Mouse (Mus musculus) stomach, embryonic 15.5 days (tissue): ENCODE measurements around the gene E2f3. TPM values are rescaled to one million over a fixed set of nuclear protein-coding genes. Genes with fewer than 3 reads are reported as not detected.

Experiments
- ATAC-seq: fragments of 200-750 bp; cut with Nextera tagmentation; 2 replicates; pipeline ENCODE4 v1.8.0; 2017; ENCODE audit warnings: low read depth, moderate number of reproducible peaks, moderate TSS enrichment; ENCODE audit not compliant: insufficient read depth, low FRiP score
- H3K27ac ChIP-seq: fragments of 300-500 bp; sonication (generic); 2 replicates; pipeline ENCODE4 v1.5.1; 2015; ENCODE audit warnings: mild to moderate bottlenecking, inconsistent platforms
- H3K27me3 ChIP-seq: fragments of 300-500 bp; sonication (generic); replicated peaks from 2 replicates; pipeline ENCODE4 v1.6.1; 2015; ENCODE audit warnings: inconsistent platforms
- H3K36me3 ChIP-seq: fragments of 300-500 bp; sonication (generic); 2 replicates; pipeline ENCODE4 v1.6.1; 2015; ENCODE audit warnings: inconsistent platforms
- H3K4me1 ChIP-seq: fragments of 300-500 bp; sonication (generic); 2 replicates; pipeline ENCODE4 v1.6.1; 2015; ENCODE audit warnings: inconsistent platforms
- H3K4me2 ChIP-seq: fragments of 300-500 bp; sonication (generic); 2 replicates; pipeline ENCODE4 v1.6.1; 2015; ENCODE audit warnings: mild to moderate bottlenecking, inconsistent platforms
- H3K4me3 ChIP-seq: fragments of 300-500 bp; sonication (generic); replicated peaks from 2 replicates; pipeline ENCODE4 v1.5.1; 2015; ENCODE audit warnings: inconsistent platforms
- H3K9ac ChIP-seq: fragments of 300-500 bp; sonication (generic); 2 replicates; pipeline ENCODE4 v1.6.1; 2015; ENCODE audit warnings: inconsistent platforms
- H3K9me3 ChIP-seq: fragments of 300-500 bp; sonication (generic); 2 replicates; pipeline ENCODE4 v1.6.1; 2016; ENCODE audit warnings: inconsistent platforms
- WGBS: fragments of 180-500 bp; shearing (Covaris S2); methylation state at CpG from one replicate; pipeline ENCODE4 v1.1.7; 2015; 5-methylcytosine and 5-hydroxymethylcytosine counted together
- polyA plus RNA-seq: library from polyadenylated mRNA; unstranded; fragments of >200 nt; fragmentation: Nextera tagmentation; extraction: Ambion mirVana; gene quantifications from 2 replicates; pipeline ENCODE4 v1.2.1, GENCODE M21; 2015

Gene E2f3
- polyA plus RNA-seq, 1 experiment from 2014 or later = 9.4 TPM

DNA sequence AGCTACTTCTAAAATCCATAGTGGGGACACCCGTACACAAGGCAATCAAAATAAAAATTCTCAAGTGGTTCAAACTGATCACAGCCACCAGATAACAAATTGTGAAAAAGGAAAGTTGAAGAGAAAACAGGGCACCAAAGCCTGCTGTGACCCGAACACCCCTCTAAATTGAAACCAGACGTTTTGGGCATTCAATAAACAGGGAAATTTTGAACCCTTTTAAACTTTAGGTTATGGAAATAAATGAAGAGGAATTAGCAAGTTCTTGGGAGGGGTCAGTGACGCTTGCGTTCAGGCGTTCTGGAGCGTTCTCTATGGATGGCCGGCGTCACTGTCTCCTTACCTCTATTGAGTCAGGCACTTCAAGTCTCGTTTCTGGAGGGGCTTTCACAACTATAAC lies 72.8 kb downstream of the E2f3 start:
- peaks cover 57% of the 10 kb centered on the region for H3K36me3 ChIP-seq
- H3K4me2 ChIP-seq = no peak overlapping the region
- no peaks in the 10 kb centered on the region for H3K27me3 ChIP-seq
- H3K9ac ChIP-seq = no peak overlapping the region
- H3K9me3 ChIP-seq = no peaks in the 10 kb centered on the region
- ATAC-seq = no peak
- 90% methylated on average over 10 of the region's 10 CpGs for WGBS
- H3K4me3 ChIP-seq = no peak overlapping the region
- H3K27ac ChIP-seq = no peak overlapping the region
- H3K4me1 ChIP-seq = no peaks in the 10 kb centered on the region

DNA sequence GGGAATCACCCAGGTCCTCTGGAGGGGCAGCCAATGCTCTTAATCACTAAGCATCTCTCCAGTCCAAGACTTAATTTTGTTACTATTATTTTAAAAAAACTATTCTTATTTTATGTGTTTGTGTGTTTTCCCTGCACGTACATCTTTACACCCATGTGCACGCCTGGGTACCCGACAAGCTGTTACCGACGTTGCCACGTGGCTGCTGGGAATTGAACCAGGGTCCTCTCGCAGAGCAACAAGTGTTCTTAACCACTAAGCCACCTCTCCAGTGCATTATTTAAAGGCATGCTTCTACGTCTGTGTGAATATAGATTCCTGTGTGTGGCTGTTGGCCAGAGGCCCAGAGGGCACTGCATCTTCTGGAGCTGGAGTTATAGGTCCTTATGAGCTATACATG lies 73.6 kb downstream of the E2f3 start:
- H3K27ac ChIP-seq = no peak overlapping the region
- H3K9ac ChIP-seq = no peak overlapping the region
- H3K4me1 ChIP-seq = no peaks in the 10 kb centered on the region
- H3K27me3 ChIP-seq = no peaks in the 10 kb centered on the region
- no peaks in the 10 kb centered on the region for H3K9me3 ChIP-seq
- H3K36me3 ChIP-seq = peaks cover 53% of the 10 kb centered on the region
- no peak for ATAC-seq
- 96% methylated on average over 8 of the region's 8 CpGs for WGBS
- H3K4me3 ChIP-seq = no peak overlapping the region
- H3K4me2 ChIP-seq = no peak overlapping the region

- ATAC-seq = no peak
- no peak overlapping the region for H3K27ac ChIP-seq
- H3K4me1 ChIP-seq = no peaks in the 10 kb centered on the region
- no peak overlapping the region for H3K9ac ChIP-seq
- no peak overlapping the region for H3K4me3 ChIP-seq
- H3K36me3 ChIP-seq = peaks cover 55% of the 10 kb centered on the region
- WGBS = 96% methylated on average over 3 of the region's 3 CpGs
- H3K9me3 ChIP-seq = no peaks in the 10 kb centered on the region
- H3K4me2 ChIP-seq = no peak overlapping the region
- no peaks in the 10 kb centered on the region for H3K27me3 ChIP-seq
Observed at GRCm38 (mm10) chr13:29911141-29911540, 74.7 kb downstream of the E2f3 start.

DNA sequence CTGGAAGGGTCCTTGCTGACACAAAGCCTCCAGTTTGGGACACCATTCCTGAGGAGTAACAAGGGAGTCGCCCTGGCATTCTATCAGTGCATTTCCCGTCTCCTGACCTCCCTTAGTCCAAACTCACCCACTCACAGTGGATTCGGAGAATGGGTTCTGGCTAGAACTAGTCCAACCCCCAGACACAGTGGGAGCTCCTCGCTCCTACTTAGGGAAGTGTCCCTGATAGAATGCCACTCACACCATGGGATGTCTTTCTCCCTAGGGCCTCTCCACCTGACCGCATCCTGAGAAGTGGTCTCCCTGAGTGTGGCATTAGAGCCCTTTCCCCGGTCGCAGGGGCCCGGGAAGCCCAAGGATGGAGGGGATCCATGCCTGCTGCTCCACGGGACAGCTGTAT lies 77.4 kb downstream of the E2f3 start:
- H3K36me3 ChIP-seq = peaks cover 50% of the 10 kb centered on the region
- 95% methylated on average over 9 of the region's 9 CpGs for WGBS
- no peak overlapping the region for H3K4me3 ChIP-seq
- ATAC-seq = no peak
- H3K4me1 ChIP-seq = no peaks in the 10 kb centered on the region
- no peaks in the 10 kb centered on the region for H3K27me3 ChIP-seq
- H3K9ac ChIP-seq = no peak overlapping the region
- no peak overlapping the region for H3K4me2 ChIP-seq
- no peaks in the 10 kb centered on the region for H3K9me3 ChIP-seq
- H3K27ac ChIP-seq = no peak overlapping the region

DNA sequence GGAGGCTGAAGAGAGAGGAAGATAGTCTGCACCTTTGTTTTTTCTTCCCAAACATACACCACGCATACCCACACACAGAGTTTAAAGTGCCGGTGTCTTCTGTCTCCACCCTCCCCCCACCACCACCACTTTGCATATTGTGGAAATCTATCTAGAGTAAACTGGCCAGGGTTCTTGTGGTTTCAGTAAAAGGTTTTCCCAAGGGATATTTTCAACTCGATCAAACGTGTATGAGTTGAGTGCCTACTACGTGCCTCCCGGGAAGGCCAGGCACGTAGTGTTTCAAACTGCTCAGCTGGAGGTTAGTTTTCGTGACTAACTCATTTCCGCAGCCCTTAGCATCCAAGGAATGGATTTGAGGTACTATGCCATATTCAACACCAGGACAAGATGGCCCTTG lies 77.9 kb downstream of the E2f3 start:
- no peak overlapping the region for H3K27ac ChIP-seq
- ATAC-seq = no peak
- H3K36me3 ChIP-seq = peaks cover 50% of the 10 kb centered on the region
- WGBS = 96% methylated on average over 9 of the region's 9 CpGs
- H3K4me3 ChIP-seq = no peak overlapping the region
- no peak overlapping the region for H3K9ac ChIP-seq
- no peaks in the 10 kb centered on the region for H3K9me3 ChIP-seq
- no peak overlapping the region for H3K4me2 ChIP-seq
- H3K4me1 ChIP-seq = no peaks in the 10 kb centered on the region
- H3K27me3 ChIP-seq = no peaks in the 10 kb centered on the region

GRCm38 (mm10) chr13:29906734-29907133 lies 79.1 kb downstream of the E2f3 start:
- Histone ChIP-seq H3K36me3 (peaks cover 44% of the 10 kb centered on the region), H3K4me1 (no peaks in the 10 kb centered on the region), H3K4me3 (no peak overlapping the region), H3K9ac (no peak overlapping the region), H3K9me3 (no peaks in the 10 kb centered on the region), H3K27me3 (no peaks in the 10 kb centered on the region), H3K4me2 (no peak overlapping the region), H3K27ac (no peak overlapping the region)
- WGBS = 91% methylated on average over 10 of the region's 10 CpGs
- ATAC-seq = no peak

DNA sequence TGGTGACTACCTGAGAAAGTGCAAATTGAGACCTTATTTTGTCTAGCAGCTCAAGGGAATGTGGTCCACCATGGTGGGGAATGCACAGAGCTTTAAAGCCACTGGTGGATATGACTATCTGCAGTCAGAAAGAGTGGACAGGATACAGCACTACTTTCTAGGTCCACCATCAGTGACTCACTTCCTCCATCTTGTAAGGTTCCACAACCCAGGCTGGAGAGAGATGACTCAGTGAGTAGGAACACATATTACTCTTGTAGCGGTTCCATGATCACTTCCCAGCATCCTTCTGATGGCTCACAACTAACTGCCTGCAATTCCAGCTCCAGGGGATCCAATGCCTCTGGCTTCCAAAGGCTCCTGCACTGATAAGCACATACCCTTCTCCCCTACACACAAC lies 82.5 kb downstream of the E2f3 start:
- H3K4me3 ChIP-seq = no peak overlapping the region
- no peak overlapping the region for H3K27ac ChIP-seq
- H3K4me2 ChIP-seq = no peak overlapping the region
- peaks cover 19% of the 10 kb centered on the region for H3K36me3 ChIP-seq
- no peaks in the 10 kb centered on the region for H3K4me1 ChIP-seq
- H3K9me3 ChIP-seq = no peaks in the 10 kb centered on the region
- WGBS = 97% methylated on average over 1 of the region's 1 CpGs
- no peaks in the 10 kb centered on the region for H3K27me3 ChIP-seq
- H3K9ac ChIP-seq = no peak overlapping the region
- ATAC-seq = no peak

DNA sequence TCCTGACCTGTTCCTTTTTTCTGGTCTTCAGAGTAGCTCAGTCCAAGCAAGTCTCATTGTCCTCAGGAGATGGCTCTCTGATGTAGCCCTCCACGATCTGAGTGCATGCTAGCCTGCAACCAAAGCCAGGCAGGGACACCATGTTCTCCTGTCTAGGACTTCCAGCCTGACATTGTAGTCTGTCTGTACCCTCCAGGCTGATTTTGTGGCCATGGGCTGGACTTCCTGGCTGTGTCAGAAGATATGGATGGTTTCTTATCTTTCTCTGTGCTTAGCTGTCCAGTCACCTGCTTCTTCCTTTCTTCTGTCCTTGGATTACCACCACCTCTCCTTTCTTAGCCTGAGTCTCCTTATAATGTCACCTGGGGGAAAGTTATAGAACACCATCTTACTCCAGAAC lies 83.2 kb downstream of the E2f3 start:
- no peak overlapping the region for H3K27ac ChIP-seq
- H3K4me2 ChIP-seq = no peak overlapping the region
- H3K9ac ChIP-seq = no peak overlapping the region
- H3K9me3 ChIP-seq = no peaks in the 10 kb centered on the region
- H3K27me3 ChIP-seq = no peaks in the 10 kb centered on the region
- no peak overlapping the region for H3K4me3 ChIP-seq
- peaks cover 13% of the 10 kb centered on the region; the same call in 1 of the 2 replicates for H3K36me3 ChIP-seq
- 85% methylated on average over 1 of the region's 1 CpGs for WGBS
- H3K4me1 ChIP-seq = no peaks in the 10 kb centered on the region
- no peak for ATAC-seq

DNA sequence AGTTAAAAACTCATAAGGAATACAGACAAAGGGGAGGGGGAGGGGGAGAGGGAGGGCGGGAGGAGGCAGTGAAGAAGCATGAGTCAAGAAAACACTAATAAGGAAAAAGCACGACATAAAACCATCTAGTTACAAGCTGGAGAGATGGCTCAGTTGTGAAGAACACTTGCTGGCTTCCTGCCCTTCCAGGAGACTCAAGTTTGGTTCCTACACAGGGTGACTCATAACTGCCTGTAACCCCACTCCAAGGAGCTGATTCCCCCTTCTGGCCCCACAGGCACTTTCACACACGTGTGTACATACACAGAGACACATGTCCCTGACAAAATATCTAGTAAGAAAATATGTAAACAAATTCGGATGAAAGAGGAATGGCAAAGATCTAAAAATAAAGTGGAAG lies 84.2 kb downstream of the E2f3 start:
- Histone ChIP-seq H3K9me3 (no peaks in the 10 kb centered on the region), H3K27me3 (no peaks in the 10 kb centered on the region), H3K4me2 (no peak overlapping the region), H3K36me3 (peaks cover 7% of the 10 kb centered on the region; the same call in 1 of the 2 replicates), H3K4me3 (no peak overlapping the region), H3K9ac (no peak overlapping the region), H3K27ac (no peak overlapping the region), H3K4me1 (no peaks in the 10 kb centered on the region)
- 47% methylated on average over 4 of the region's 4 CpGs for WGBS
- ATAC-seq = no peak

- Histone ChIP-seq H3K36me3 (no peaks in the 10 kb centered on the region), H3K9me3 (no peaks in the 10 kb centered on the region), H3K27ac (no peak overlapping the region), H3K4me3 (no peak overlapping the region), H3K4me1 (no peaks in the 10 kb centered on the region), H3K4me2 (no peak overlapping the region), H3K27me3 (no peaks in the 10 kb centered on the region), H3K9ac (no peak overlapping the region)
- ATAC-seq = no peak
- WGBS = 89% methylated on average over 3 of the region's 3 CpGs
Observed at GRCm38 (mm10) chr13:29866780-29867179, 119.1 kb downstream of the E2f3 start.

DNA sequence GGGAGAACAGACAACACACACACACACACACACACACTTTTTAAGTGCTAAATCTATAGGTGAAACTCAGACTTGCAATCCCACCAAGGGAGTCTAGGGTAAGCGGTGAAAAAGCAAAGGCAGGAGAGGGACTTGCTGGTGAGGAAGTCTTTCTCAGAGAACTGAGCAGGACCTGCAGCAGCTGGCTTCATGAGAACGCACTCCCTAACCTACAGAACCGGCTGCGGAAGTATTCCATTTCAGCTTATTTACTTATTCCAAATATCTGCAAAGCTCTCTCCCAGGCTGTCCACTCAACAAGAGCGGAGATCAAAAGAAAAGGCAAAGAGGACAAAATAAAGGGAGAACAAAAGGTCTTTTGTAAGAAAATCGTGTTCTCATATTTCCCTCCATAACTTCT lies 121.5 kb downstream of the E2f3 start:
- no peak overlapping the region for H3K4me2 ChIP-seq
- H3K27me3 ChIP-seq = no peaks in the 10 kb centered on the region
- no peaks in the 10 kb centered on the region for H3K9me3 ChIP-seq
- WGBS = 34% methylated on average over 6 of the region's 6 CpGs
- H3K9ac ChIP-seq = no peak overlapping the region
- H3K4me3 ChIP-seq = no peak overlapping the region
- H3K4me1 ChIP-seq = no peaks in the 10 kb centered on the region
- peak; percentile 65 for ATAC-seq
- H3K36me3 ChIP-seq = no peaks in the 10 kb centered on the region
- H3K27ac ChIP-seq = no peak overlapping the region

DNA sequence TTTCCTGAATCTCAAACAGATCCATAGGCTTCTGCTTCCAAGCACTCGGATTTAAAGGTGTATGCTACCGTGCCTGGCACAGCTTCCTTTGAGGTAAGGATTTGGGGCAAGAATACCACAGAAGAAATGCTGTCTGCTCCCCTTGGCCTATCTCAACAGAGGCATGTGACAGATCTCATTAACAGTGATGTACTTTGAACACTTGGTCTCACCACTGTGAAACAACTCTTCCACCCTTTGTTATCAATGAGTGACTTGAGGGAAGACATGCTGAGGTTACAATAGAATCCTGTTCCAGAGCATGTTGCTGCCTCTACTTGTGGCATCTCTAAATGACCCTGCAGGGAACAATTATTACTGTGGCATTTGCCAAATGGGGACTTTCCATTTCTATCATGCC lies 125.8 kb downstream of the E2f3 start:
- Histone ChIP-seq H3K9me3 (no peaks in the 10 kb centered on the region), H3K36me3 (no peaks in the 10 kb centered on the region), H3K4me2 (no peak overlapping the region), H3K27me3 (no peaks in the 10 kb centered on the region), H3K4me1 (no peaks in the 10 kb centered on the region), H3K27ac (no peak overlapping the region), H3K4me3 (no peak overlapping the region), H3K9ac (no peak overlapping the region)
- 64% methylated on average over 2 of the region's 2 CpGs for WGBS
- ATAC-seq = no peak

GRCm38 (mm10) chr13:29857436-29857835 lies 128.4 kb downstream of the E2f3 start:
- WGBS = 12% methylated on average over 4 of the region's 4 CpGs
- Histone ChIP-seq H3K27ac (no peak overlapping the region), H3K9me3 (no peaks in the 10 kb centered on the region), H3K4me3 (no peak overlapping the region), H3K9ac (no peak overlapping the region), H3K4me2 (no peak overlapping the region), H3K27me3 (no peaks in the 10 kb centered on the region), H3K36me3 (no peaks in the 10 kb centered on the region), H3K4me1 (0 out of 2 replicates have a peak, but pooled peaks cover 4% of the 10 kb centered on the region)
- no peak for ATAC-seq
